Mouse (Mus musculus) liver, adult 2 months (tissue): ENCODE data around the gene Mybpc3.

ENCODE experiments used
- CTCF ChIP-seq: fragments of 200-500 bp; IDR thresholded peaks from 2 replicates; pipeline ENCODE4 v1.5.1; 2011; ENCODE audit warnings: low read depth, low read length, control low read depth
- POLR2A ChIP-seq: fragments of 200-500 bp; IDR thresholded peaks from 2 replicates; pipeline ENCODE4 v1.6.1; 2011; ENCODE audit warnings: low read length, control low read depth; ENCODE audit not compliant: insufficient read depth; ENCODE audit errors: extremely low read depth

DNA sequence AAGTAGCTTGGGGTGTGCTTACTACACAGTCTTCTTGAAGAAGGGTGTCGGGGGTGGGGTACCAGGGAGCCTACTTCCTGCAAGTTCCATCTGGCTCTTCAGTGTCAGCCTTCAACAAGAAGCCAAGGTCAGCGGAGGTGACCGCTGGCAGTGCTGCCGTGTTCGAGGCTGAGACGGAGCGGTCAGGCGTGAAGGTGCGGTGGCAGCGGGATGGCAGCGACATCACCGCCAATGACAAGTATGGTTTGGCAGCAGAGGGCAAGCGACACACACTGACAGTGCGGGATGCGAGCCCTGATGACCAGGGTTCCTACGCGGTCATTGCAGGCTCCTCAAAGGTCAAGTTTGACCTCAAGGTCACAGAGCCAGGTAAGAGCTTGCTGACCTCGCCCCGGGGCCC is 1.1 kb downstream of the Mybpc3 start:
- no peak for TF ChIP-seq CTCF
- TF ChIP-seq POLR2A = no peak
